Mouse (Mus musculus): ENCODE measurements around the gene Abtb1.

GRCm38 (mm10) chr6:88828206-88829009 is 13.4 kb downstream of the Abtb1 start:
- TF ChIP-seq GATA1 (IDR thresholded peaks at IDR 0.05; ENCODE audit: low read length) (no peak), TAL1 (IDR thresholded peaks at IDR 0.05; ENCODE audit: low read length) (no peak)
